Mouse (Mus musculus): ENCODE measurements around the gene Rfc5. TPM values are rescaled to one million over a fixed set of nuclear protein-coding genes. Genes with fewer than 3 reads are reported as not detected.
"Not testable (repeated sequence)": the region's sequence is repeated elsewhere in the genome, so short reads cannot be mapped to it uniquely, and the experiment has no call there.

Rfc5 gene
- total RNA-seq, 2 experiments from 2014 or later, result 2.8 to 4.3 TPM

- DNase-seq, result peak; percentile 76
- intact Hi-C loops (cut with DNase I; ENCODE audit: low total_unique reads), result no loop called here
Measured at GRCm38 (mm10) chr5:117356365-117357128, 32.3 kb downstream of the Rfc5 start.

DNA sequence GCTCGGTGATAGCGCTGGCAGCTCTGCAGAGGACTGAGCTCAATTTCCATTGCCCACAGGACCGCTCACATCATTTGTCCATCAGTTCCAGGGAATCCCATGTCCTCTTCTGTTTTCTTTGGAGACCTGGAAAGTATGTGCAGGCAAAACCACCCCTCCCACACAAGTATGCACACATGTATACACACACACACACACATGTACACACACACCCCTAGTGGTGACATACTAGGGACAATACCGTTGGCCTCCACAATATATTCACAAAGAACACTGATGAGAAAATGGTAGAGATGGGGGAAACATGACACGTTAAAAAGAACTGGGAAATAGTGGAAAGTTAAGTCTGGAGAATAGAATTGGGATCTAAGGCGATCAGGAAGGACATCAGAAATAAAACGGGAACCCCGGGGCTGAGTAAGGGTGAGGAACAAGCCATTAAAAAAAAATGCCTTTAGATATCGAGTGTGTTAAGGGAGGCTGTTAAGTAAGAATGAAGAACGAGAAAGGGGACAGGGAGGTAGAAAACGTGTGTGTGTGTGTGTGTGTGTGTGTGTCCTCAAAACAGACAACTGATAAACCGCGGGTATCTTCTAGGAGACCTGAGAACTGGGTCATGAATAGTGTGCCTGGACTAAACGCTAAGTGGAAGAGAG is 33.1 kb downstream of the Rfc5 start:
- DNase-seq, result no peak
- intact Hi-C loops (cut with DNase I; ENCODE audit: low total_unique reads), result no loop called here

DNA sequence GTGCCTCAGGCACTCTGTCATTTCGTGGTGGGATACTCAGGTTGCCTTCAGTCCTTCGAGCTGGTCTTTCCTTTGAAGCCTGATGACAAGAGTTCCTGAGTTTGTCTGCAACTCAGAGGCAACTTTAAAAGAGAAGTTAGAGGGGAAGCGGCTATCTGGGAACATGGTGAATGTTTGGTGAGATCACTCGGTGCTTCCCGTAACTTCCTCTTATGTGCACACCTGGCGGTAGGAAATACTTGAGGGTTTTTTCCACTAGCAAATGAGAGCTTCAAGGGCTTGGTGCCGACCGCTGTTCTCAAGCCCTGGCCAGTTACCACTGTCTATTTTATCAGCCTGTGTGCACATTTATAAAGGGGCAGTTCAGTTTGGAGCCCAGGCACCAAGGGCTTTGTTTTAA is 34.7 kb downstream of the Rfc5 start:
- intact Hi-C loops (cut with DNase I; ENCODE audit: low total_unique reads), result no loop called here

GRCm38 (mm10) chr5:117348279-117348678 is 40.6 kb downstream of the Rfc5 start:
- intact Hi-C loops (cut with DNase I; ENCODE audit: low total_unique reads), result no loop called here
- peak; percentile 74 for DNase-seq

More for the DNA sequence above, 34.7 kb downstream of the Rfc5 start:
- no peak for DNase-seq

DNA sequence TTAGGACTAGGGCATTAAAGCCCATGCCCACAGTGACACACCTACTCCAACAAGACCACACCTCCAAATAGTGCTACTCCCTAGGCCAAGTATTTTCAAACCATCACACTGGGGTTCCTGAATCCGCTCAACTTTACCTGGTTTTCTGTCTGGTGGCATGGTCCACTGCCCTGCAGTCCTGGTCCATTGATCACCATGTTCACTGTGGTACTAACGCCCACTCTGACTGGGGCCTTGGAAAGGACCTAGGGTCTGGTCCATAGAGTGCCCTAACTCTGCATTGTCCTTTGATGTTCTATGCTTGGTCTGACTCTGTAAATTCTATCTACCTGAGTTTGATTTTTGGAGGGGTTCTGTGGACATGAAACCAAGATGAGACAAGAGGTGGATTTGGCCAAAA is 41.0 kb downstream of the Rfc5 start:
- no peak for DNase-seq
- intact Hi-C loops (cut with DNase I; ENCODE audit: low total_unique reads), result no loop called here

GRCm38 (mm10) chr5:117347011-117347410 is 41.8 kb downstream of the Rfc5 start:
- intact Hi-C loops (cut with DNase I; ENCODE audit: low total_unique reads), result no loop called here
- no peak for DNase-seq

- DNase-seq, result no peak
- intact Hi-C loops (cut with DNase I; ENCODE audit: low total_unique reads), result no loop called here
Measured at GRCm38 (mm10) chr5:117346281-117346680, 42.6 kb downstream of the Rfc5 start.

DNA sequence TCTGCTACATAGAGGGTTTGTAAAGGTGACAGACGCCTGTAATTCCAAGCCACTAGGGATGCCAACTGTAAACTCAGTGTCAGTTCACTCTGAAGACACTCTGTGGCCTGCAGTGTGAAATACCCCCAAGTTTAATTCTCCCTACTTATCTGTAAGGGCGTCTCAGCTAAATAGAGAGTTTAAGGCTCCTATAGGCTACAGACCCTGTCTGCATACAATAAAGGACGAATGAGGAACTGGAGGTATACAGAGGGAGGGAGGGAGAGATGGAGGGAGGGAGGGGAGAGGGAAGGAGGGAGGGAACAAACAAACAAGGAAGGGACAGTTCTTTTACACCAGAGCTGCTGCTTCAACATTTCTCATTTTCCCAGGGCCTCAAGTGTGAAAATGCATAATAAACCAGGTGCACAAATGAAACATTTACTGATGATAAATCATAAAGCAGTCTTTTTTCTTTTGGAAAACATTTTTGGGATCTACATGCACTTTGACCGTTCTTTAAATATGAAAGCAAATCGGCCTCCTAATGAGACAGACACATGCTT is 43.3 kb downstream of the Rfc5 start:
- intact Hi-C loops (cut with DNase I; ENCODE audit: low total_unique reads), result no loop called here
- no peak for DNase-seq

- intact Hi-C loops (cut with DNase I; ENCODE audit: low total_unique reads); DNase-seq: not testable (repeated sequence)
Measured at GRCm38 (mm10) chr5:117344496-117344895, 44.4 kb downstream of the Rfc5 start.

DNA sequence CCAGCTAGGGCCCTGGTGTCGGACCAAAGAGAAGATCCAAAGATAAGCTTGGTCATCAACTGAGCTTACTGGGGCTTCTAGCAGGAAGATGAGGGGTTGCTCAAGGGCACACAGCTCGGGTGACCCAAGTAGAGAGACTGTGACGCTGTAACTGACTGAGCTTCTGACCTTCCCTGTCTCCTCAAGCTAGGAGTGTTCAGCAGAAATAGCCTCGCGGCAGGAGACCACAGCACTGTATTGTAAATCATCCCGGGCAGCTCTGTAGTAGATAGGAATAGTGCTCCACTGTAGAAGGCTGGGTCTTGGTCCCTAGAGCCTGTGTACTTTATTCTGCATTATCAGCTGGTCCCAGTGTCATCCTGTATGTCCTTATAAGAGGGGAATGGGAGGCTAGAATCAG is 47.0 kb downstream of the Rfc5 start:
- intact Hi-C loops (cut with DNase I; ENCODE audit: low total_unique reads), result no loop called here
- DNase-seq, result no peak

DNA sequence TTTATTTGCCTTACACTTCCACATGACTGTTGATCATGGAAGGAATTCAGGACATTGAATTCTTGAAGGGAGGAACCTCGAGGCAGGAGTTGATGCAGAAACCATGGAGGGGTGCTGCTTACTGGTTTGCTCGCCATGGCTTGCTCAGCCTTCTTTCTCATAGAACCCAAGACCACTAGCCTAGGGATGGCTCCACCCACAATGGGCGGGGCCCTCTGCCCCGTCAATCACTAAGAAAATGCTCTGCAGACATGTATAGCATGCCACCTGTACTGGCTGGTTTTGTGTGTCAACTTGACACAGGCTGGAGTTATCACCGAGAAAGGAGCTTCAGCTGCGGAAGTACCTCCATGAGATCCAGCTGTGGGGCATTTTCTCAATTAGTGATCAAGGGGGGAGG is 48.8 kb downstream of the Rfc5 start:
- intact Hi-C loops (cut with DNase I; ENCODE audit: low total_unique reads), result no loop called here

GRCm38 (mm10) chr5:117338503-117338902 is 50.3 kb downstream of the Rfc5 start:
- intact Hi-C loops (cut with DNase I; ENCODE audit: low total_unique reads), result no loop called here
- DNase-seq, result no peak

More for the DNA sequence above, 48.8 kb downstream of the Rfc5 start:
- DNase-seq, result no peak

- intact Hi-C loops (cut with DNase I; ENCODE audit: low total_unique reads), result no loop called here
Measured at GRCm38 (mm10) chr5:117337999-117338398, 50.8 kb downstream of the Rfc5 start.

GRCm38 (mm10) chr5:117330457-117330856 is 58.4 kb downstream of the Rfc5 start:
- intact Hi-C loops (cut with DNase I; ENCODE audit: low total_unique reads), result no loop called here
- DNase-seq, result no peak

More at GRCm38 (mm10) chr5:117337999-117338398, 50.8 kb downstream of the Rfc5 start:
- no peak for DNase-seq

Other genes with a start within 250 kb of the Rfc5 start
- 100 to 1,000 TPM; 293 to 295 TPM for gene Pebp1, start 101.4 kb downstream of the Rfc5 start, total RNA-seq (2021)
- gene Vsig10, start 70.0 kb downstream of the Rfc5 start, total RNA-seq (2021), result 1 to 10 TPM; 6.0 to 8.8 TPM
- 10 to 100 TPM; 70.6 to 76.4 TPM for gene Wsb2, start 31.7 kb downstream of the Rfc5 start, total RNA-seq (2021)
- gene Ksr2, start 25.0 kb upstream of the Rfc5 start, total RNA-seq (2021), result under 1 TPM; 0.04 to 0.08 TPM

All from gastrocnemius, postnatal 14 days (tissue).